Mouse (Mus musculus) lung, postnatal 25 days (tissue): ENCODE data around the gene Furin.

ENCODE experiments used
- DNase-seq: peaks from one replicate; pipeline ENCODE4 v3.0.0; 2022; ENCODE audit warnings: low spot score

The Furin gene

GRCm38 (mm10) chr7:80427730-80428129, 22.5 kb upstream of the Furin start:
- no peak for DNase-seq

- peak; percentile 68 for DNase-seq
Measured at GRCm38 (mm10) chr7:80426363-80426762, 21.1 kb upstream of the Furin start.

- no peak for DNase-seq
Measured at GRCm38 (mm10) chr7:80424722-80425121, 19.5 kb upstream of the Furin start.

- DNase-seq = no peak
Measured at GRCm38 (mm10) chr7:80422759-80423480, 17.7 kb upstream of the Furin start.

GRCm38 (mm10) chr7:80421576-80421975, 16.3 kb upstream of the Furin start:
- no peak for DNase-seq

- no peak for DNase-seq
Measured at GRCm38 (mm10) chr7:80420586-80420985, 15.3 kb upstream of the Furin start.

GRCm38 (mm10) chr7:80419278-80419677, 14.0 kb upstream of the Furin start:
- no peak for DNase-seq

GRCm38 (mm10) chr7:80418036-80418435, 12.8 kb upstream of the Furin start:
- DNase-seq = no peak

GRCm38 (mm10) chr7:80417601-80418000, 12.4 kb upstream of the Furin start:
- DNase-seq = no peak

- DNase-seq = no peak
Measured at GRCm38 (mm10) chr7:80416969-80417368, 11.7 kb upstream of the Furin start.

- DNase-seq = no peak
Measured at GRCm38 (mm10) chr7:80414303-80414855, 9.1 kb upstream of the Furin start.

- DNase-seq = no peak
Measured at GRCm38 (mm10) chr7:80413512-80414302, 8.5 kb upstream of the Furin start.

GRCm38 (mm10) chr7:80412781-80413180, 7.5 kb upstream of the Furin start:
- DNase-seq = no peak

- DNase-seq = no peak
Measured at GRCm38 (mm10) chr7:80412279-80412678, 7.0 kb upstream of the Furin start.

- no peak for DNase-seq
Measured at GRCm38 (mm10) chr7:80410380-80410779, 5.1 kb upstream of the Furin start.

GRCm38 (mm10) chr7:80407712-80408111, 2.5 kb upstream of the Furin start:
- no peak for DNase-seq

- no peak for DNase-seq
Measured at GRCm38 (mm10) chr7:80406186-80406585, 950 bp upstream of the Furin start.

- no peak for DNase-seq
Measured at GRCm38 (mm10) chr7:80404101-80404894, 938 bp downstream of the Furin start.

- peak; percentile 79 for DNase-seq
Measured at GRCm38 (mm10) chr7:80403551-80403950, 1.7 kb downstream of the Furin start.

GRCm38 (mm10) chr7:80402651-80403321, 2.5 kb downstream of the Furin start:
- peak; percentile 73 for DNase-seq

- peak; percentile 26 for DNase-seq
Measured at GRCm38 (mm10) chr7:80401860-80402641, 3.2 kb downstream of the Furin start.
